Mouse (Mus musculus): ENCODE measurements around the gene Reep3.

DNA sequence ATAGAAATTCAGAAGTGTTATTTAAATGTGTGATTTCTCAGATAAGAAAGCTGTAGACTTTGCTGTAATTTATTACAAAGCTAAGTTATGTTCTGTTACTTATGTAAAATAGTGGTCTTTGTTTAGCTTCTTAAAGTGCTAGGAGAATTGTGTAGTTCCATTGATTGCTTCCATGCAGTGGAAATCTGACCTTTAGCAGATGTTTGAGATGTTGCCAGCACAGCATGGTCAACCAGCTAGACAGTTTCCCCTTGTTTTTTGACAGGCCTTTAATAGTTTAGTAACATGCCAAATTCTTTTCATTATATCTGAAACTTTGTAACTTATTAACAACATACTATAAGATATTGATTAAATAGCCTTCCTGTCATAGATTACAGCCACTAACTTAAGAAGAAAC, 46.9 kb upstream of the Reep3 start:
- TF ChIP-seq CTCF (IDR thresholded peaks at IDR 0.05; ENCODE audit: borderline replicate concordance, control insufficient read depth, extremely low read depth, insufficient read depth, low read length, poor library complexity) = no peak
- no peak for TF ChIP-seq POLR2A (IDR thresholded peaks at IDR 0.05; ENCODE audit: control insufficient read depth, extremely low read depth, insufficient read depth, low read length, poor library complexity)
